Mouse (Mus musculus): Measurements from ENCODE around the gene Vars.

Vars gene

GRCm38 (mm10) chr17:35048149-35048931 lies 47.6 kb downstream of the Vars start:
- H3K9me3 ChIP-seq (ENCODE audit: low read length) = no peaks in the 10 kb centered on the region
- peaks cover 75% of the 10 kb centered on the region for H3K4me1 ChIP-seq (replicated peaks; ENCODE audit: low read depth, low read length)
- TF ChIP-seq NANOG (IDR thresholded peaks at IDR 0.05; ENCODE audit: borderline replicate concordance, low read length) (no peak), CTCF (conservative IDR thresholded peaks at IDR 0.05; ENCODE audit: low read length) (no peak), POU5F1 (IDR thresholded peaks at IDR 0.05; ENCODE audit: borderline replicate concordance, low read length) (no peak)
- no peak overlapping the region for H3K4me3 ChIP-seq (replicated peaks; ENCODE audit: low read length)
- peaks cover 12% of the 10 kb centered on the region for H3K36me3 ChIP-seq (ENCODE audit: insufficient read depth, low read length)
- H3K27me3 ChIP-seq (ENCODE audit: insufficient read depth, low read length) = peaks cover 26% of the 10 kb centered on the region

- peaks cover 18% of the 10 kb centered on the region for H3K36me3 ChIP-seq (ENCODE audit: insufficient read depth, low read length)
- H3K4me3 ChIP-seq (replicated peaks; ENCODE audit: low read length) = peak overlapping the region; percentile 80; the same call in 1 of the 2 replicates
- TF ChIP-seq CTCF (conservative IDR thresholded peaks at IDR 0.05; ENCODE audit: low read length) (no peak), POU5F1 (IDR thresholded peaks at IDR 0.05; ENCODE audit: borderline replicate concordance, low read length) (no peak), NANOG (IDR thresholded peaks at IDR 0.05; ENCODE audit: borderline replicate concordance, low read length) (no peak)
Measured at GRCm38 (mm10) chr17:35048932-35049440, 48.2 kb downstream of the Vars start.

DNA sequence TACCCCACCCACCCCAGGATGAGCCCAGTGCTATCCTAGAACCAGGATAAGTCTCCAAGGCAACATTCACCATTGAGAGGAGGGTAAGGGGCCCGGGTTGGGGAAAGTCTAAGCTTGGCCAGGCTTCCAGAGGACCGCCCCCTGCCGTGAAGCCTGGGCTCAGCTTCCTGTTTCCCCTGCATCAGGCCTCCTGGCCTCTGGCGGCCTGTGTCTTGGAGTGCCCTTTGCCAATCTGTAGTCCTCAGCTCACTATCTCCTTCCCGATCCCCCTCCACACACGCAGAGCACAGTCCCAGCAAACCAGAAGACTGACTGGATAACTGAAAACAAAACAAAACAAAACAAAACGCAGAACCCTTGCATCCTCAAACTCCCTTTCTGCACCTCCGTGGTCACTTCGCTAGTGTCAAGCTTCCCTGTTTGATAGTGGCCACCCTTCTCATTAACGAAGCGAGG lies 48.8 kb downstream of the Vars start, which contains the start of gene Clic1:
Clic1 (plus strand) TSS at position 406 of the 456 bp plus-strand sequence.
- TF ChIP-seq POU5F1 (IDR thresholded peaks at IDR 0.05; ENCODE audit: borderline replicate concordance, low read length) (no peak), CTCF (conservative IDR thresholded peaks at IDR 0.05; ENCODE audit: low read length) (no peak)
- Histone ChIP-seq H3K4me3 (replicated peaks; ENCODE audit: low read length) (peak within 1 kb of the TSS; percentile 80), H3K27me3 (ENCODE audit: insufficient read depth, low read length) (peaks cover 14% of the 10 kb centered on the region), H3K4me1 (replicated peaks; ENCODE audit: low read depth, low read length) (peaks cover 84% of the 10 kb centered on the region), H3K9me3 (ENCODE audit: low read length) (no peaks in the 10 kb centered on the region), H3K36me3 (ENCODE audit: insufficient read depth, low read length) (peaks cover 24% of the 10 kb centered on the region)

More at GRCm38 (mm10) chr17:35048932-35049440, 48.2 kb downstream of the Vars start:
- peaks cover 80% of the 10 kb centered on the region for H3K4me1 ChIP-seq (replicated peaks; ENCODE audit: low read depth, low read length)
- peaks cover 20% of the 10 kb centered on the region for H3K27me3 ChIP-seq (ENCODE audit: insufficient read depth, low read length)
- no peaks in the 10 kb centered on the region for H3K9me3 ChIP-seq (ENCODE audit: low read length)

GRCm38 (mm10) chr17:35050126-35050750 lies 49.5 kb downstream of the Vars start:
- H3K4me1 ChIP-seq (replicated peaks; ENCODE audit: low read depth, low read length) = peaks cover 82% of the 10 kb centered on the region
- peak overlapping the region; percentile 80 for H3K4me3 ChIP-seq (replicated peaks; ENCODE audit: low read length)
- peaks cover 29% of the 10 kb centered on the region for H3K36me3 ChIP-seq (ENCODE audit: insufficient read depth, low read length)
- H3K27me3 ChIP-seq (ENCODE audit: insufficient read depth, low read length) = peaks cover 7% of the 10 kb centered on the region
- no peaks in the 10 kb centered on the region for H3K9me3 ChIP-seq (ENCODE audit: low read length)
- TF ChIP-seq POU5F1 (IDR thresholded peaks at IDR 0.05; ENCODE audit: borderline replicate concordance, low read length) (no peak), NANOG (IDR thresholded peaks at IDR 0.05; ENCODE audit: borderline replicate concordance, low read length) (no peak), CTCF (conservative IDR thresholded peaks at IDR 0.05; ENCODE audit: low read length) (no peak)

GRCm38 (mm10) chr17:35051156-35052086 lies 50.6 kb downstream of the Vars start:
- Histone ChIP-seq H3K27me3 (ENCODE audit: insufficient read depth, low read length) (no peaks in the 10 kb centered on the region), H3K4me3 (replicated peaks; ENCODE audit: low read length) (peak overlapping the region; percentile 80), H3K4me1 (replicated peaks; ENCODE audit: low read depth, low read length) (peaks cover 81% of the 10 kb centered on the region), H3K9me3 (ENCODE audit: low read length) (no peaks in the 10 kb centered on the region), H3K36me3 (ENCODE audit: insufficient read depth, low read length) (peaks cover 41% of the 10 kb centered on the region)
- no peak for TF ChIP-seq POU5F1 (IDR thresholded peaks at IDR 0.05; ENCODE audit: borderline replicate concordance, low read length)

DNA sequence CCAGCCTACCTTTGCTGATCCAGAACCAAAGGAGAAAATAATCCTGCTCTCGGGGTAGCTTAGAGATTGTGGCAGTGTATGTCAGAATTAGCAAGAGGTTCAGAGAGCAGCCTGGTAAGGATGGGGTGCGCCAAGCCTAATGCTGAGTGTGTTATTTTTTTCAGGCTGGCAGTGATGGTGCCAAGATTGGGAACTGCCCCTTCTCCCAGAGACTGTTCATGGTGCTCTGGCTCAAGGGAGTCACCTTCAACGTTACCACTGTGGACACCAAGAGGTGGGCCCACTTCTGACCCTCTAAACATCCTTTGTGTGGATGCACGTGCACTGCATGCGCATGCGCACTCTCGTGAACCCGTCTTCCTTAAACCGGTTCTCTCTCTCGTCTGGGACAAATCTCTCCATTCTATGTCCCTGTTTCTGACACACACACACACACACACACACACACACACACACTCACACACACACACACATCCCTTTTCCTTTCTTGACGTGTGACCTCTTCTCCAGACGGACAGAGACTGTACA lies 51.5 kb downstream of the Vars start:
- Histone ChIP-seq H3K27me3 (ENCODE audit: insufficient read depth, low read length) (no peaks in the 10 kb centered on the region), H3K9me3 (ENCODE audit: low read length) (no peaks in the 10 kb centered on the region), H3K4me1 (replicated peaks; ENCODE audit: low read depth, low read length) (peaks cover 75% of the 10 kb centered on the region), H3K4me3 (replicated peaks; ENCODE audit: low read length) (peak overlapping the region; percentile 80), H3K36me3 (ENCODE audit: insufficient read depth, low read length) (peaks cover 48% of the 10 kb centered on the region)
- TF ChIP-seq POU5F1 (IDR thresholded peaks at IDR 0.05; ENCODE audit: borderline replicate concordance, low read length) (no peak), CTCF (conservative IDR thresholded peaks at IDR 0.05; ENCODE audit: low read length) (no peak), NANOG (IDR thresholded peaks at IDR 0.05; ENCODE audit: borderline replicate concordance, low read length) (no peak)

DNA sequence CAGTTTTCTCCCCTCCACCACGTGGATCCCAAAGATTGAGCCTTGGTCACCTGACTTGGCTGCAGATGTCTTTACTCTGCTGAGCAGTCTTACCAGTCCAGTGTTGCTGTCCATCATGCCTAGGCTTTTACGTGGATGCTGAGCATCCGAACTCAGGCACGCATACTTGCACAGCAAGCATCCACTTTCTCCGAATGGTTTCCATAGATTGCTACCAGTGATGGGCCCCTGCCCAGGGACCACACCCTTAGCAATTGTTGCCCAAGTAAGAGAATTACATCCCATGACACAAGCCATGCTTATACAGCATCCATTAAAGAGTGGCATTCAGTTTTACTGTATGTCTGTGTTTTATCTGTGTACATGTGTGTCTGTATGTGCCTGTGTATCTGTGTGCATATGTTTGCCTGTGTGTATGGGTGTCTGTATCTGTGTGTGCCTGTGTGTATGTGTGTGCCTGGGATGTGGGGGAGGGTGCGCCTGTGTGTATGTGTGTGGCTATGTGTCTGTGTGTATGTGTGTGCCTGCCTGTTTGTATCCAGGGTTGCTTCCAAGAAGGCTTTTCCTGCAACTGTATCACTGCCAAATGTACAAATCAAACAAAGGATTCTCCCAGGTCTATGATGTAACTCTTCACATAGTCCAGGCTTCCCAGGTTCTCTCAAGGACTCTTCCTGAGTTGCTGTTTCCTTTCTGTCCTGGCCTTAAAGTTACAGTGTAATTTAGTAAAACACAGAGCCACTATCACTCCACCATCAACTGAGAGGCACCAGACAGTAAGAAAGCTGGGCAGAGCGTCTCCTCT lies 55.1 kb downstream of the Vars start:
- TF ChIP-seq CTCF (conservative IDR thresholded peaks at IDR 0.05; ENCODE audit: low read length) (no peak), POU5F1 (IDR thresholded peaks at IDR 0.05; ENCODE audit: borderline replicate concordance, low read length) (no peak), NANOG (IDR thresholded peaks at IDR 0.05; ENCODE audit: borderline replicate concordance, low read length) (no peak)

More for the DNA sequence above, 55.1 kb downstream of the Vars start:
- Histone ChIP-seq H3K27me3 (ENCODE audit: insufficient read depth, low read length) (peaks cover 6% of the 10 kb centered on the region), H3K9me3 (ENCODE audit: low read length) (no peaks in the 10 kb centered on the region), H3K36me3 (ENCODE audit: insufficient read depth, low read length) (peaks cover 72% of the 10 kb centered on the region), H3K4me3 (replicated peaks; ENCODE audit: low read length) (no peak overlapping the region), H3K4me1 (replicated peaks; ENCODE audit: low read depth, low read length) (peaks cover 69% of the 10 kb centered on the region)
